Mouse (Mus musculus): Measurements from ENCODE around the gene Gm28035. TPM values are rescaled to one million over a fixed set of nuclear protein-coding genes. Genes with fewer than 3 reads are reported as not detected.

The Gm28035 gene
- polyA plus RNA-seq, 1 experiment from 2014 or later: 0.15 TPM

DNA sequence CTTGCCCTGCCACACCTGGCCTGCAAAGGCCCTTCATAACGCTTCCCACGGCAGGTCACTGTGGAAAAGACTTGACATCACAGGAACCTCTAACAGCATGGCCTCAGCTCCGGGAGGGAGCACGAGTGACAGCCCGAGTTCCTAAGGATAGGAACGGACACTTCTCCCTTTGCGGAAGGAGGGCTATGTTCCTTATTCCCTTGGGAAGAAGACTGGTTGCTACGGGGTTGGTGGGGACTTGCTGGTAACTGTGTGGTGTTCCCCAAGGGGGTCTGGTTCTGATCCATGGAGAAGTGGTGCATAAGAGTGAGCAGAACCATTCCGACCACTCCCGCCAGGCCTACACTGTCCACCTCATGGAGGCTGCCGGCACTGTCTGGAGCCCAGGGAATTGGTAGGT is 40.4 kb downstream of the Gm28035 start, which contains the start of gene Gm28038:
Gm28038 (plus strand) TSS at position 301 of the 400 bp plus-strand sequence.
- ATAC-seq (ENCODE audit: low read depth): no peak
- Histone ChIP-seq H3K27ac (ENCODE audit: low read depth, low read length) (no peak within 1 kb of the TSS), H3K4me3 (ENCODE audit: low read depth, low read length) (no peak within 1 kb of the TSS), H3K27me3 (ENCODE audit: control insufficient read depth, insufficient read depth, low read length) (no peaks in the 10 kb centered on the region), H3K36me3 (ENCODE audit: control insufficient read depth, insufficient read depth, low read length) (no peaks in the 10 kb centered on the region), H3K4me2 (ENCODE audit: low read depth, low read length) (no peak within 1 kb of the TSS), H3K4me1 (ENCODE audit: control insufficient read depth, insufficient read depth, low read length) (peaks cover 8% of the 10 kb centered on the region), H3K9ac (replicated peaks; ENCODE audit: low read depth, low read length) (no peak within 1 kb of the TSS), H3K9me3 (ENCODE audit: control insufficient read depth, low read length) (no peaks in the 10 kb centered on the region)
- WGBS: 91% methylated on average over 11 of the region's 11 CpGs

DNA sequence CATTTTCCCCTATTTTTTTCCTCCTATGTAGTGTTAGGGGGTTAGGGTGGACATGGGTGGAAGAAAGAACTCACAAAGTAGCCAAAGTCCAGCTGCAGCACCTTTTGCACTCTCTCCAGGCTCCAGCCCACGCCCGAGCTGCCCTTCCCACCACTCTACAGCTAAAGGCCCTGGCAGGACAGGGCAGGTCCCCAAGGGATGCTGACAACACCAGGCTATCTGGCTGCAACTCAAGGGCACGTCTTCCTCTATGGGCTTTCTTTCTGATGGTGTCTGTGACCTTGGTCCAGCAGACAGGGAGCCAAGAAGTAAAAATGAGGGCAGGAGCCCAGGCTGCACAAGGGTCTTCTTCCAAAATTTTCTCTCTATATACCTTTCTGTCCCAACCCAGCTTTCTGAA is 41.3 kb downstream of the Gm28035 start:
- 78% methylated on average over 3 of the region's 3 CpGs for WGBS
- Histone ChIP-seq H3K27ac (ENCODE audit: low read depth, low read length) (no peak overlapping the region), H3K9me3 (ENCODE audit: control insufficient read depth, low read length) (no peaks in the 10 kb centered on the region), H3K36me3 (ENCODE audit: control insufficient read depth, insufficient read depth, low read length) (no peaks in the 10 kb centered on the region), H3K4me2 (ENCODE audit: low read depth, low read length) (no peak overlapping the region), H3K9ac (replicated peaks; ENCODE audit: low read depth, low read length) (no peak overlapping the region), H3K27me3 (ENCODE audit: control insufficient read depth, insufficient read depth, low read length) (no peaks in the 10 kb centered on the region), H3K4me3 (ENCODE audit: low read depth, low read length) (no peak overlapping the region), H3K4me1 (ENCODE audit: control insufficient read depth, insufficient read depth, low read length) (peaks cover 8% of the 10 kb centered on the region)
- ATAC-seq (ENCODE audit: low read depth): no peak

DNA sequence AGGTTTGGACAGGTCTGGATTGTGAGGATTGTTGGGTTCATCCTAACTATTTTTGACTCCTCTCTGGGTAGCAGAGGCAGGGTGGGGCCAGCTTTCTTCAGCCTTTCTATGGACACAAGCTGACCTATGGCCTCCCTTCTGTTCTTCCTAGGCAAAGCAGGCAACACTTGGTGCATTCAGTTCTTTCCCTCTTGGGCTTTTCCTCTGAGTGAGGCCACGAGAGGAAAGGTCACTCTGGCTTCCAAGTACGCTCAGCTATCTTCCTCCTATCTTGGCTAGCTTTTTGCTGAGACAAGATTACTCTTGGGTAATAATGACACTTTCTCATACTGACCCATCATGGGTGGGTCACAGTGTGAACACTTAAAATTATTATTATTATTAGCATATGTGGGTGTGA is 42.8 kb downstream of the Gm28035 start:
- no peak overlapping the region for H3K9ac ChIP-seq (replicated peaks; ENCODE audit: low read depth, low read length)
- peaks cover 14% of the 10 kb centered on the region for H3K4me1 ChIP-seq (ENCODE audit: control insufficient read depth, insufficient read depth, low read length)
- no peaks in the 10 kb centered on the region for H3K36me3 ChIP-seq (ENCODE audit: control insufficient read depth, insufficient read depth, low read length)
- no peaks in the 10 kb centered on the region for H3K27me3 ChIP-seq (ENCODE audit: control insufficient read depth, insufficient read depth, low read length)
- no peak overlapping the region for H3K4me3 ChIP-seq (ENCODE audit: low read depth, low read length)
- whole genome bisulfite sequencing: 91% methylated on average over 2 of the region's 2 CpGs
- no peak overlapping the region for H3K4me2 ChIP-seq (ENCODE audit: low read depth, low read length)
- H3K9me3 ChIP-seq (ENCODE audit: control insufficient read depth, low read length): no peaks in the 10 kb centered on the region
- no peak for ATAC-seq (ENCODE audit: low read depth)
- no peak overlapping the region for H3K27ac ChIP-seq (ENCODE audit: low read depth, low read length)

DNA sequence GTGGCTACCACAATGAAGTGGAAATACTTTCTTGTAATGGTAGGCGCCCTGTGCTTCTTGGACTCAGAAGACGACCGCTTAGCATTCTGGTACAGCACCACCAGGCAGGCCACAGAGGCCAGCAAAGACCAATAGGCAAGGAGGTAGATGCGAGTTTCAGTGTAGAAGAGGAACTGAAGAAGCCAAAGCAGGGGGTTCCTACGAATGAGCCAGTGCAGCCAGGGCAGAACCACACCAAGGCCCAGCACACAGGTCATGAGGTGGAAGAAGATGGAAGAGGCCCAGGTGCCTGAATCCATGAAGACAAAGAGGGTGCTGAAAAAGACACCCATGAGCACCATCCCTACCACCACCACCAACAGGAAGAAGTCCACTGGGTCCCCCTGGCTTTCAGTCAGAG is 44.6 kb downstream of the Gm28035 start:
- WGBS: 89% methylated on average over 5 of the region's 5 CpGs
- no peak for ATAC-seq (ENCODE audit: low read depth)
- no peak overlapping the region for H3K9ac ChIP-seq (replicated peaks; ENCODE audit: low read depth, low read length)

DNA sequence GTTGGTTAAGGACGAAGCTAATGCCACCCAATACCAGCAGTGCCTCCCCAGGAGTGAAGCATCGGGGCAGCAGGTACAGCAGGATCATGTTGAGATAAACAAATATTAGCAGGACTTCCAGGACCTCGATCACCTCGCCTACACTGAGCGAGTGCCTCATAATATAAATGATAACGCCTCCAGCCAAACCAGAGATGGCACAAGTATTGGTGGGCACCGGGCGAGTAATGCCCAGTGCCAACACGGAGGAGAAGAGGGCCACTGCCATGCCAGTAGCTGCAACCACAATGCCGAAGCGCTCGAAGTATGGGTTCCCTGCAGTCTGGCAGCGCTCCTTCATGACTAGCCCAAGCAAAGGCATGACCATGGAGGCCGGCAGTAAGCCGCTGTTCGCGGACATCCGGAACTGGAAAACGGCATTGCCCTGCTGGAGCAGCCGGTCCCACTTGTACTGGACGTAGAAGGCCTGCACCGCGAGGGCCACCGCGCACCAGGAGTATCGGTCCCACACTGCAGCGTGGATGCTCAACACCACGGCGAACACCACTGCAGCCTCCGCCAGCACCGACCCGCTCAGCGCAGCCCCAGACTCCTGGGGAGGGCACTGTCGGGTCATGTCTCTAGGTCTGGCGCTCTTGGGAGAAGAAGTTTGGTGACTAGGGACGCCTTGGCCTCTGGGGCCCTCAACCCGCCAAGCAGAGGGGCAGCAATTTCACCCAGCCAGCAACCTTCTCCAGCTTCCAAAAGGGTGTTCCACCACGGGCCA is 45.2 kb downstream of the Gm28035 start:
- Histone ChIP-seq H3K9ac (replicated peaks; ENCODE audit: low read depth, low read length) (peak overlapping the region; percentile 83), H3K4me3 (ENCODE audit: low read depth, low read length) (peak overlapping the region; percentile 94), H3K36me3 (ENCODE audit: control insufficient read depth, insufficient read depth, low read length) (no peaks in the 10 kb centered on the region), H3K9me3 (ENCODE audit: control insufficient read depth, low read length) (no peaks in the 10 kb centered on the region), H3K4me2 (ENCODE audit: low read depth, low read length) (peak overlapping the region; percentile 95), H3K27ac (ENCODE audit: low read depth, low read length) (no peak overlapping the region; the same call in 1 of the 2 replicates), H3K4me1 (ENCODE audit: control insufficient read depth, insufficient read depth, low read length) (peaks cover 14% of the 10 kb centered on the region), H3K27me3 (ENCODE audit: control insufficient read depth, insufficient read depth, low read length) (no peaks in the 10 kb centered on the region)
- 17% methylated on average over 38 of the region's 38 CpGs for WGBS
- ATAC-seq (ENCODE audit: low read depth): peak; percentile 72

More for the DNA sequence above, 44.6 kb downstream of the Gm28035 start:
- Histone ChIP-seq H3K27me3 (ENCODE audit: control insufficient read depth, insufficient read depth, low read length) (no peaks in the 10 kb centered on the region), H3K27ac (ENCODE audit: low read depth, low read length) (no peak overlapping the region), H3K36me3 (ENCODE audit: control insufficient read depth, insufficient read depth, low read length) (no peaks in the 10 kb centered on the region), H3K4me3 (ENCODE audit: low read depth, low read length) (peak overlapping the region; percentile 94; the same call in 1 of the 2 replicates), H3K4me2 (ENCODE audit: low read depth, low read length) (peak overlapping the region; percentile 95), H3K9me3 (ENCODE audit: control insufficient read depth, low read length) (no peaks in the 10 kb centered on the region), H3K4me1 (ENCODE audit: control insufficient read depth, insufficient read depth, low read length) (peaks cover 14% of the 10 kb centered on the region)

DNA sequence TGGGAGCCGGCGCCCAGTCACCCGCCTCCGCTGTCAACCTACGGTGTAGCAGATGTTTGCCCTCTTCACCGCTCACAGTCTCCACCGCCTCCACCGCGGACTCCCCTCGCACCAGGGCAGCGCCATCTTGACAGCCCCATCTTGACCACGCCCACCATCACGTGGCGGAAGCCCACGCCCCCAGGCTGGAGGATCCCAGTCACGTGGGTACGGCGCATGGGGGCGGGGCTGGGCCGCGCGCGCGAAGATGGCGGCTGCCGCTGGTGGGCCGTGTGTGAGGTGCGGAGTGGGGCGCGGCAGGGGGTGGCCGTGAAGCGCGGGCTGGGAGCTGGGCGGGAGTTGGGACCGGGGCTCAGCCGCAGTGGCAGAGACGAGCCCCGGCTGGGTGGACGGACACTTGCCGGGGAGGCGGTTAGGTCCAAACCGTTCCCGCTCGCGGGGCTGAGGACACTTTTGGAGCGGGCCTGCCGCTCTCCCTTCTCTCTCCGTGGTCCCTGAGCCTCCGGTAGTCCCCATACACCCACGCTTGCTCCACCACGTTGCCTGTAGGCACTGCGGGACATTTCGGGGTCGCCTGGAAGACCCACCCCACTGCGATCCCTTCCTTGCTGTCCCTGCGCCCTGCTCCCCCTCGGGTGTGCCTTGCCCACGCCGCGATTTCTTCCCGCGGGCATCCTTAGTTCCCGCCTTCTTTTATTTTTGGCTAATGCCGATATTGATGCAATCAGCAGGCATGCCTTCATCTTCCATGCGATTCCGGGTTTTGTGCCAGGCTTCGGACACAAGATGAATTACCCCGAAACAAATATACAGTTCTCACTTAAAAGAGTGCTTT is 46.0 kb downstream of the Gm28035 start, which contains the start of the genes Dolk and Nup188:
Dolk (minus strand) TSS at position 143 of the 835 bp plus-strand sequence.
Nup188 (plus strand) TSS at position 206 of the 835 bp plus-strand sequence.
- peak; percentile 95 for ATAC-seq (ENCODE audit: low read depth)
- peaks cover 14% of the 10 kb centered on the region for H3K4me1 ChIP-seq (ENCODE audit: control insufficient read depth, insufficient read depth, low read length)
- peak within 1 kb of the TSS; percentile 83 for H3K9ac ChIP-seq (replicated peaks; ENCODE audit: low read depth, low read length)
- H3K27me3 ChIP-seq (ENCODE audit: control insufficient read depth, insufficient read depth, low read length): no peaks in the 10 kb centered on the region
- peak within 1 kb of the TSS; percentile 45 for H3K27ac ChIP-seq (ENCODE audit: low read depth, low read length)
- peak within 1 kb of the TSS; percentile 95 for H3K4me2 ChIP-seq (ENCODE audit: low read depth, low read length)
- H3K4me3 ChIP-seq (ENCODE audit: low read depth, low read length): peak within 1 kb of the TSS; percentile 94
- H3K36me3 ChIP-seq (ENCODE audit: control insufficient read depth, insufficient read depth, low read length): no peaks in the 10 kb centered on the region
- under 1% methylated on average over 63 of the region's 68 CpGs for WGBS
- no peaks in the 10 kb centered on the region for H3K9me3 ChIP-seq (ENCODE audit: control insufficient read depth, low read length)

DNA sequence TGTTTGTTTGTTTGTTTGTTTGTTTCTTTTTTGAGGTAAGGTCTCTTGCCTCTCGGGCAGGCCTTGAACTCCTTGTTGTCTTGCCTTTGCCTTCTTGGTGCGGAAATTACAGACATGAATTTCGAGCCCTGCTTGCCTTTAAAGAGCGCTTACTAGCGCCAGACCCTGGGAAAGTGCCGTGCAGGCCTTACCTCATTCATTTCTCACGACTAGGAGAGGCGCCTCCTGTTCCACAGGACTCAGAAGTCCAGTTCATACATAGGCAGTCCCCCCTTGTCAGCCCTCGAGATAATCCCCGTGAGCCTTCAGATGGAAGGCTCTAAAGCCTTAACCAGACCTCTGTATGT is 46.6 kb downstream of the Gm28035 start:
- H3K4me1 ChIP-seq (ENCODE audit: control insufficient read depth, insufficient read depth, low read length): peaks cover 14% of the 10 kb centered on the region
- no peaks in the 10 kb centered on the region for H3K36me3 ChIP-seq (ENCODE audit: control insufficient read depth, insufficient read depth, low read length)
- peak overlapping the region; percentile 94 for H3K4me3 ChIP-seq (ENCODE audit: low read depth, low read length)
- peak overlapping the region; percentile 83 for H3K9ac ChIP-seq (replicated peaks; ENCODE audit: low read depth, low read length)
- H3K27me3 ChIP-seq (ENCODE audit: control insufficient read depth, insufficient read depth, low read length): no peaks in the 10 kb centered on the region
- H3K9me3 ChIP-seq (ENCODE audit: control insufficient read depth, low read length): no peaks in the 10 kb centered on the region
- peak overlapping the region; percentile 89 for H3K4me2 ChIP-seq (ENCODE audit: low read depth, low read length)
- 1% methylated on average over 10 of the region's 10 CpGs for WGBS
- H3K27ac ChIP-seq (ENCODE audit: low read depth, low read length): no peak overlapping the region
- ATAC-seq (ENCODE audit: low read depth): no peak

DNA sequence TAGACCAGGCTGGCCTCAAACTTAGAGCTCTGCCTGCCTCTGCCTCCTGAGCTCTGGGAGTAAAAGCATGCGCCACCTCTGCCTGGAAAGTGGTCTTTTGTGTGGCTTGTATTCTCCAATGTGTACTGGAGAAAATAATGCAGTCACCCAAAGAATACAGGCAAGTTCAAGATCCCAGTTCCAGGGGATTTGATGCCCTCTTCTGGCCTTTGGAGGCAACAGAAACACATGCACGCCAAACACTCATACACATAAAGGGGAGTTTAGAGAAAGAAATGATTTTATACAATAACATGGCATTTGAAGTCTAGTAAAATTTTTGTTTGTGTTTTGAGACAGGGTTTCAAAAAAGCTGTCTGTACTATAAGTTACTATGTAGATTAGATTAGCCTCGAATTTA is 59.2 kb downstream of the Gm28035 start:
- Histone ChIP-seq H3K4me1 (ENCODE audit: control insufficient read depth, insufficient read depth, low read length) (no peaks in the 10 kb centered on the region), H3K4me2 (ENCODE audit: low read depth, low read length) (no peak overlapping the region), H3K9me3 (ENCODE audit: control insufficient read depth, low read length) (no peaks in the 10 kb centered on the region), H3K27me3 (ENCODE audit: control insufficient read depth, insufficient read depth, low read length) (no peaks in the 10 kb centered on the region), H3K4me3 (ENCODE audit: low read depth, low read length) (no peak overlapping the region), H3K9ac (replicated peaks; ENCODE audit: low read depth, low read length) (no peak overlapping the region), H3K27ac (ENCODE audit: low read depth, low read length) (no peak overlapping the region), H3K36me3 (ENCODE audit: control insufficient read depth, insufficient read depth, low read length) (peaks cover 43% of the 10 kb centered on the region)
- 76% methylated on average over 3 of the region's 3 CpGs for WGBS
- ATAC-seq (ENCODE audit: low read depth): no peak

DNA sequence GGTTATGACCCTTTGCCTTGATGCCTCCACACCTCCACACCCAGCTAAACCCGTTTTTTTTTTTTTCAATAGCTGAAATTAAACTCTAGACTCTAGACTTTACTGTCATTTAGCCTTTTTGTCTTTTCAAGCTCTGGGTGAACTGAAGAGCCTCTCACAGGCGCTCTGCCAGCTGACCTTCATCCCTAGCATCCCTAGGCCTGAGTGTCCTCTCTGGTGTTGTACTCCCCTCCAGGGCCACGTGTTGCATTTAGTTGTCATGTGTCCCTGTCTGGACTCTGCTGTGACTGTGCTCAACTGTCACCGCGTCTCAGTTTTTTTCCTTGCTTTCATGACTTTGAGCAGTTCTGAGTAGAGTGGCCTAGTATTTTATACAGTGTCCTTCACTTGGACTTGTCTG is 59.6 kb downstream of the Gm28035 start:
- H3K27ac ChIP-seq (ENCODE audit: low read depth, low read length): no peak overlapping the region
- no peak overlapping the region for H3K4me2 ChIP-seq (ENCODE audit: low read depth, low read length)
- H3K4me3 ChIP-seq (ENCODE audit: low read depth, low read length): no peak overlapping the region
- no peak for ATAC-seq (ENCODE audit: low read depth)
- no peaks in the 10 kb centered on the region for H3K27me3 ChIP-seq (ENCODE audit: control insufficient read depth, insufficient read depth, low read length)
- H3K36me3 ChIP-seq (ENCODE audit: control insufficient read depth, insufficient read depth, low read length): peaks cover 47% of the 10 kb centered on the region
- no peaks in the 10 kb centered on the region for H3K9me3 ChIP-seq (ENCODE audit: control insufficient read depth, low read length)
- no peaks in the 10 kb centered on the region for H3K4me1 ChIP-seq (ENCODE audit: control insufficient read depth, insufficient read depth, low read length)
- H3K9ac ChIP-seq (replicated peaks; ENCODE audit: low read depth, low read length): no peak overlapping the region
- WGBS: 91% methylated on average over 5 of the region's 5 CpGs
